In genomic region chr3:65950304-65950703, GRCm38 (mm10) we compare ENCODE assay signal across 15 mouse cellular contexts.
"Had no signal": no experiment of that assay in that cellular context is flagged by ENCODE, and none has a peak within 500 bp of the region (broad histone marks: within the 10 kb centered on the region; RNA-seq: fewer than 3 reads in every experiment).

No protein-coding gene starts in this region.

- H3K9ac ChIP-seq: liver, embryonic 13.5 days; midbrain, embryonic 13.5 days; stomach, embryonic 15.5 days had no signal

- H3K27ac ChIP-seq: left cerebral cortex, adult 2 months; liver, embryonic 13.5 days; midbrain, embryonic 13.5 days; stomach, embryonic 15.5 days had no signal

- H3K27me3 ChIP-seq: liver, embryonic 13.5 days; midbrain, embryonic 13.5 days; stomach, embryonic 15.5 days had no signal

- H3K9me3 ChIP-seq: liver, embryonic 13.5 days; midbrain, embryonic 13.5 days; stomach, embryonic 15.5 days had no signal

- H3K4me2 ChIP-seq: liver, embryonic 13.5 days; midbrain, embryonic 13.5 days; stomach, embryonic 15.5 days had no signal

- H3K4me3 ChIP-seq: left cerebral cortex, adult 2 months; liver, embryonic 13.5 days; midbrain, embryonic 13.5 days; stomach, embryonic 15.5 days had no signal

- DNase-seq: kidney, adult 2 months; kidney, postnatal 10 days; kidney, postnatal 4 days; layer of hippocampus, postnatal 36 days; liver, embryonic 13.5 days; lung, adult 2 months; right cerebral cortex, adult 18-20 months; right cerebral cortex, postnatal 14 days; right cerebral cortex, postnatal 4 days; thymus, postnatal 4 days had no signal

- ATAC-seq: intestine, postnatal 0 days; midbrain, embryonic 13.5 days; midbrain, embryonic 16.5 days had no signal
